Mouse (Mus musculus) liver, postnatal 0 days (tissue): Measurements from ENCODE around the gene Nav2.

Experiments
- CTCF ChIP-seq: sonication (generic); IDR thresholded peaks from 2 replicates; pipeline ENCODE4 v1.5.1; 2016; ENCODE audit warnings: antibody characterized with exemption, low read depth
- EP300 ChIP-seq: IDR thresholded peaks from 2 replicates; pipeline ENCODE4 v1.6.1; 2016; ENCODE audit warnings: antibody characterized with exemption, low read depth, mild to moderate bottlenecking

- TF ChIP-seq CTCF (peak; percentile 92), EP300 (no peak)
Measured at GRCm38 (mm10) chr7:49272445-49273439, 364.2 kb downstream of the Nav2 start.
